Mouse (Mus musculus): ENCODE results near the gene Spcs2. TPM values are rescaled to one million over a fixed set of nuclear protein-coding genes. Genes with fewer than 3 reads are reported as not detected.

Spcs2 gene
- polyA plus RNA-seq, 1 experiment from 2014 or later = 293 TPM

DNA sequence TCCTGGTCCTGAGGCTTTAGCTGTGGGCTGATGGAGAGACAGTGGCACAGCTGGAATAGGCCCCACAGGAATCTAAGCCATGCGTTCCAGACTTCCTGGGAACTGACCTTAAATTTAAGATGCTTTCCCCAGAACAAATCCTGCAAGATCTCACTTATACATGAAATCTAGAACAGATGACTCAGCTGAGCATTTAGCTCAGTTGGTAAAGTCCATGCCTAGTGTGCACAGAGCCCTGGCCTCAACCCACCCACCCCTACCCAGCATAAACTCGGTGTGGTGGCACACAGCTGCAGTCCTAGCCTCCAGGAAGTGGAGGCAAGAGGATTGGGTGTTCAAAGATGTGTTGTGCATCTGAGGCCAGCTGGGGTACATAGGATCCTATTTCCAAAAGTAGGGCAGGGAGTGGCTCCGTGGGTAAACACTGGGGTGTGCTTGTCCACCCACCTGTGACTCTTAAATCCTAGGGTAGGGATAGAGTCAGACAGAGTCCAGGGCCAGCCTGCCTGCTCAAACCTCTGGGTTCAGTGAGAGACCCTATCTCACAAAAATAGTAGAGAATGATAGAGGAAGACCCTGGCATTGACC lies 27.0 kb upstream of the Spcs2 start:
- no peak for ATAC-seq (replicated peaks)
- Histone ChIP-seq H3K36me3 (no peaks in the 10 kb centered on the region), H3K27ac (replicated peaks) (no peak overlapping the region), H3K4me3 (no peak overlapping the region), H3K4me2 (replicated peaks) (no peak overlapping the region), H3K9ac (replicated peaks) (no peak overlapping the region), H3K27me3 (no peaks in the 10 kb centered on the region), H3K9me3 (no peaks in the 10 kb centered on the region), H3K4me1 (peaks cover 6% of the 10 kb centered on the region)
- WGBS = 87% methylated on average over 3 of the region's 3 CpGs

DNA sequence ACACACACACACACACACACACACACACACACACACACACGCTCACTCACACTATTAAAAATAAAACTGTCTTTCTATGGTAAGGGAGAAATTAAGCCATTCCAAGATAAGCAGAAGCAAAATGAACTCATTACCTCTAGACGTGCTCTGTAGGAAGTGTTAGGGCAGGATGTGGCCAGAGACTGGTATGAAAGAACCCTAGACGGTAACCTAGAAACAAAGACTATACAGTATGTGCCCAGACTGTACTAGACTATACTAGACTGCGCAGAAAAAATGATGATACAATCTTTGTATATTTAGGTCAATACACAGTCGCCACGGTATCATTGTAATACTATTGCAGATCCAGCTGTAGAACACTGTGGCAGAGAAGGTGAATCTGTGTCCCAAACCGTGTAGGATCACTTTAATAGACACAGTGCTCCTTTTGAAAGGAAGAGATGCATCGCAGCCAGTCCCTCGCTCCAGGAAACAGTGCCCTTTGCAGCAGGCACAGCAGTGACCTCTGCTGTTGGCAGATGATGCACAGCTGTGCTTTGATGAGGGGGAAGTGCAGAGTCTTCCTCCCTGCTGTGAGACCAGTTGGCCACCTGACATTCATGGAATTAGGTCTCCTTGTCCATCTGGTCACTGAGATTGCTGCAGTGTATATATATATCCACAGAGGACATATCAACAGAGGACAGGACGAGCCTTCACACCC lies 26.1 kb upstream of the Spcs2 start:
- no peaks in the 10 kb centered on the region for H3K9me3 ChIP-seq
- no peaks in the 10 kb centered on the region for H3K36me3 ChIP-seq
- H3K27ac ChIP-seq (replicated peaks) = no peak overlapping the region
- no peak for ATAC-seq (replicated peaks)
- no peaks in the 10 kb centered on the region for H3K4me1 ChIP-seq
- H3K27me3 ChIP-seq = no peaks in the 10 kb centered on the region
- H3K4me3 ChIP-seq = no peak overlapping the region
- WGBS = 47% methylated on average over 10 of the region's 10 CpGs
- no peak overlapping the region for H3K9ac ChIP-seq (replicated peaks)
- H3K4me2 ChIP-seq (replicated peaks) = no peak overlapping the region

DNA sequence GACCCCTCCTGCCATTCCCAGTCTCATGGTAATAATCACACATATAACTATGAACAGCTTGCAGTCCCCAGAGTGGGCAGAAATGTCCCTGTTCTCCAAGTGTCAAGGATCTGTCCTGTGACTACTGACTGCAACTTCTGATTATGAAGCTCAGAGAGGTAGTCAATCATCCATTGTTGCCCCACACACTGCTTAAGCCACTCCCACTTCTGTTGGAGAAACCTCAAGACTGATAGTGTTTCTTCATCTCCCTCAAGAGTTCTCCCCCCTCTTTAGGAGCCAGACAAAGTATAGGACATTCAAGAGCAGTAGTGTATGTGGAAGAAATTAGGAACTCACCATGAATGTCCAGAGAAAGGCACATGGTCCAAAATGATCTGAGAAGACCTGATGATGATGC lies 24.5 kb upstream of the Spcs2 start:
- no peak overlapping the region for H3K4me2 ChIP-seq (replicated peaks)
- H3K9me3 ChIP-seq = no peaks in the 10 kb centered on the region
- no peaks in the 10 kb centered on the region for H3K27me3 ChIP-seq
- H3K9ac ChIP-seq (replicated peaks) = no peak overlapping the region
- H3K4me1 ChIP-seq = no peaks in the 10 kb centered on the region
- ATAC-seq (replicated peaks) = no peak
- no peak overlapping the region for H3K27ac ChIP-seq (replicated peaks)
- no peak overlapping the region for H3K4me3 ChIP-seq
- H3K36me3 ChIP-seq = no peaks in the 10 kb centered on the region

DNA sequence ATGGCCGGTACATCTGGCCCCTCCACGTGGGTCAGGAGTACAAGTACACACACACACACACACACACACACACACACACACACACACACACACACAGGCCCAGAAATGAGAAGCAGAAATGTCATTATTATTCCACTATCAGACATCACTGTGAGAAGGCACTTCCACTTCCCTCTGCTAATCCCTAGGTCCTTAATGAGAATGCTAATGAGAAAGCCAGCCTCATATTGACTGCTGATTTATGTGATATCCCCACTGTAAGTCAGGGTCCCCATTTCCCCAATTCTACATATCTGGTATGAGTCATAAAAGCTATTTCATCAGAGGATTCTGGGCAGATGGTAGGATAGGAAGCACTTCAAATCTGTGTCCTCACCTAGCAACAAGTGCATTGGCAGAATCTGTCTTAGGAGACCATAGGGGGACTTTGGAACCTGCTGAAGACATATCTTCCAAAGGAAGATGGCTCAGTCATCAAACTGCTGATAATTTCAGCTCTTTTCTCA lies 24.0 kb upstream of the Spcs2 start:
- H3K4me1 ChIP-seq = no peaks in the 10 kb centered on the region
- H3K4me2 ChIP-seq (replicated peaks) = no peak overlapping the region
- no peaks in the 10 kb centered on the region for H3K36me3 ChIP-seq
- no peak overlapping the region for H3K9ac ChIP-seq (replicated peaks)
- no peaks in the 10 kb centered on the region for H3K9me3 ChIP-seq
- no peak overlapping the region for H3K4me3 ChIP-seq
- H3K27me3 ChIP-seq = no peaks in the 10 kb centered on the region
- H3K27ac ChIP-seq (replicated peaks) = no peak overlapping the region
- 86% methylated on average over 2 of the region's 2 CpGs for WGBS
- no peak for ATAC-seq (replicated peaks)

DNA sequence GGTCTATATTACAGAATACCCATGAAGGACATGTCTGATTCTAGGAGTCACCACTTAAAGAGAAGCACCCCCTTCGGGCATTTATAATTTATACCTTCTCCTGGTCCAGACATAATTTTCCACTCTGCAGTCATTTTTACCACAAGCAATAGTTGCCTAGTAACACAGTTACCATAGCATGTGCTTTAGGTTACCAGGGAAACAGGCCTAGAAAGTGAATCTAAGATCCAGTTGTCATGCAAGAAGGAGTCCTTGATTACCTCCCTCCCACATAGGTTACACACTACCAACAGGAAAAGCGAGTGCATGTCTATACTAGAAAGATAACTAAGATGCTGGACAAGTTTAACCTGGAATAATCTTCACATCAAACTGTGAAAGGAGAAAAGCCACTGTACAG lies 15.0 kb upstream of the Spcs2 start:
- WGBS = 74% methylated on average over 2 of the region's 2 CpGs

DNA sequence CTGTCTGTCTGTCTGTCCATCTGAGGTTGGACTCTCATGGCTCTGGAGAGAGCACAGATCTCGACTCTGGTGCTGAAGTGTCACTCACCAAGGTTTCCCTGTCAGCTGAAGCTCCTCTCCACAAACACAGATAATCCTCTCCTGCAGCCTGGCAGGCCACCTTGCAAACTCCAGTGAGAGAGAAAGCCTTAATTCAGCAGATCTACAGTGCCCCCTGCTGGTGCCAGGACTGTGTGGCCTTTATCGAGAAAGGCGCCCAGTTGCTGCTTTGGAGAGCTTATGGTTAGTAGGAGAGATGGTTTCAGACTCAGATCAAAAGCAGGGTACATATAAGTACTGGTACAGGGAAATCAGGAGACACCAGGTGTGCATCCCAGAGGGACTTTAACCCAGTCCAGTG lies 13.1 kb upstream of the Spcs2 start:
- peak; percentile 72 for ATAC-seq (replicated peaks)
- Histone ChIP-seq H3K9ac (replicated peaks) (no peak overlapping the region), H3K36me3 (no peaks in the 10 kb centered on the region), H3K27me3 (no peaks in the 10 kb centered on the region), H3K4me3 (no peak overlapping the region), H3K4me2 (replicated peaks) (no peak overlapping the region), H3K4me1 (no peaks in the 10 kb centered on the region), H3K9me3 (no peaks in the 10 kb centered on the region), H3K27ac (replicated peaks) (no peak overlapping the region; the same call in 1 of the 2 replicates)
- 4% methylated on average over 3 of the region's 3 CpGs for WGBS

More for the DNA sequence above, 15.0 kb upstream of the Spcs2 start:
- Histone ChIP-seq H3K4me3 (no peak overlapping the region), H3K27me3 (no peaks in the 10 kb centered on the region), H3K27ac (replicated peaks) (no peak overlapping the region), H3K4me1 (no peaks in the 10 kb centered on the region), H3K36me3 (no peaks in the 10 kb centered on the region), H3K9me3 (no peaks in the 10 kb centered on the region), H3K9ac (replicated peaks) (no peak overlapping the region), H3K4me2 (replicated peaks) (no peak overlapping the region)
- peak; percentile 38; the same call in 1 of the 2 replicates for ATAC-seq (replicated peaks)

DNA sequence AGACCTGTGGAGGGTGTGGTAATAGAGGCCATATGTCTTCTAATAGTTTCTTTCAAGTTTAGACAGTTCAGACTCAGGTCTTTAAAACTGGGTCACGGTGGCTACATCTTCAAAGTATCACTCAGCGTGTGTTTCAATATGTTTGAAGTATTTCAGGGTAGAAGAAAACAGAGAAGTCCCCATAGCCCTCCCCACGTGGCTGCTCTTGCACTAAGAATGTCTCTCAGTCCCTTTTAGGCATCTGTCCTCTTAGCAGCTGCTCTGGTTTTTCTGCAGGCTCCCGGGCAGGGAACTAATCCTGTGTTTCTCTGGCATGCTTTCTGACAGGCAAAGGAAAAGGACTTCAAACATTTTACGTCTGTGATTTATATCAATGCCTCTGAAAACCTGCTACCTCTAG lies 12.6 kb upstream of the Spcs2 start:
- no peaks in the 10 kb centered on the region for H3K27me3 ChIP-seq
- no peak overlapping the region for H3K4me2 ChIP-seq (replicated peaks)
- ATAC-seq (replicated peaks) = no peak
- WGBS = 52% methylated on average over 5 of the region's 5 CpGs
- no peaks in the 10 kb centered on the region for H3K4me1 ChIP-seq
- H3K4me3 ChIP-seq = no peak overlapping the region
- no peak overlapping the region; the same call in 1 of the 2 replicates for H3K27ac ChIP-seq (replicated peaks)
- no peaks in the 10 kb centered on the region for H3K9me3 ChIP-seq
- H3K9ac ChIP-seq (replicated peaks) = no peak overlapping the region
- no peaks in the 10 kb centered on the region for H3K36me3 ChIP-seq

DNA sequence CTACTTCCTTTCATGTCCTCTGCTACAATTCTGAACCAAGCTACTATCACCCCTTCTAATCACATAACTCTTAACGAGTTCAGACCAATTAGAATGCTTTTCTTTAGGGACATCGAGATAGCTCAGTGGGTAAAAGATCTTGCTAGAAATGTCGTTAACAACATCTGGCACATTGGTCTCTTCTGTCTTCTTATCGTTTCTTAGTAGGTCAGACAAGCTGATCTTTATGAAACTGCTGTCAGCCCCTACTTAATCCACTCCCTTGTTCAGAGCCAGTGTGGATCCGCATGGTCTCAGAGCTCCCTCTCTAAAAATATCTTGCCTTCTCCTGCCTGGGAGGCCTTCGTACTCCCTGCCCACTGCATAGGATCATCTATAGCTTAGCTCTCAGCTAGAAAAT lies 10.7 kb upstream of the Spcs2 start:
- no peak overlapping the region for H3K4me3 ChIP-seq
- H3K4me2 ChIP-seq (replicated peaks) = no peak overlapping the region
- H3K9me3 ChIP-seq = no peaks in the 10 kb centered on the region
- no peaks in the 10 kb centered on the region for H3K36me3 ChIP-seq
- H3K9ac ChIP-seq (replicated peaks) = no peak overlapping the region
- H3K27ac ChIP-seq (replicated peaks) = no peak overlapping the region
- no peaks in the 10 kb centered on the region for H3K4me1 ChIP-seq
- WGBS = 42% methylated on average over 6 of the region's 6 CpGs
- no peaks in the 10 kb centered on the region for H3K27me3 ChIP-seq
- no peak for ATAC-seq (replicated peaks)

DNA sequence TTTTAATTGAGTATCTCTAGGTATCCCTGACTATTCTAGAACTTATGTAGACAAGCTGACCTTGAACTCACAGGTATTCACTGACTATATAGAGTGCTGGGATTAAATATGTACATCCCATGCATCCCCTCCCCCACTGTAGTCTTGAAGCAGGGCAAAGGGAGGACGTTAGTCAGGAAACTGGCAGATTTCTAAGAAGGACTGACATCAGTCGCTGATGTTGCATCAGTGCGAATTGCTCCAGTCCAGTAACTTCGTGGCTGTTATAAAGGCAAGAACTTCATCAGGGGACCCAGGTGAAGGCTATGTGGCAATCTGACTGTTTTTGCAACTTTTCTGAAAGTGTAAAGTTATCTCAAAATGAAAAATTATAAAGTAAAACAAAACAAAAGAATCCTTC lies 6.0 kb upstream of the Spcs2 start:
- Histone ChIP-seq H3K27ac (replicated peaks) (no peak overlapping the region), H3K4me2 (replicated peaks) (no peak overlapping the region), H3K9ac (replicated peaks) (no peak overlapping the region), H3K4me1 (no peaks in the 10 kb centered on the region), H3K9me3 (no peaks in the 10 kb centered on the region), H3K27me3 (no peaks in the 10 kb centered on the region), H3K36me3 (no peaks in the 10 kb centered on the region), H3K4me3 (no peak overlapping the region)
- ATAC-seq (replicated peaks) = no peak
- 73% methylated on average over 4 of the region's 4 CpGs for WGBS

DNA sequence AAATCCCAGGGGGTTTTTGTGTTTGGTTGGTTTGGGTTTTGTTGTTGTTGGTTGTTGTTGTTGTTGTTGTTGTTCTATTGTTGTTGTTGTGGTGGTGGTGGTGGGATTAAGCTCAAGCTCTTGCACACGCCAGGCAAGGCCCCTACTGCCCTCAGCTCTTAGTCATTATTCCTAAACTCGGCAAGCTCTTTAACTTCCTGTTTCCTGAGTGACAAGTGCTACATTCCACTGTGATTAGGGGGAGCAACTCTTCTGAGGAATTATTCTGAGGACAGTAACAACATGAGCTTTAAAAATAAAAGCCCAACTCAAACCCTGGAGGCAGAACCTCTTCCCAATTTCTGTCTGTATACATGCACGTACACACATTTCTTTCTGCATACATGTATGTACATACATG lies 2.0 kb upstream of the Spcs2 start:
- Histone ChIP-seq H3K4me2 (replicated peaks) (no peak overlapping the region), H3K36me3 (no peaks in the 10 kb centered on the region), H3K9me3 (no peaks in the 10 kb centered on the region), H3K4me3 (no peak overlapping the region), H3K27ac (replicated peaks) (no peak overlapping the region), H3K4me1 (no peaks in the 10 kb centered on the region), H3K27me3 (no peaks in the 10 kb centered on the region), H3K9ac (replicated peaks) (no peak overlapping the region)
- ATAC-seq (replicated peaks) = no peak
- WGBS = 43% methylated on average over 3 of the region's 3 CpGs

DNA sequence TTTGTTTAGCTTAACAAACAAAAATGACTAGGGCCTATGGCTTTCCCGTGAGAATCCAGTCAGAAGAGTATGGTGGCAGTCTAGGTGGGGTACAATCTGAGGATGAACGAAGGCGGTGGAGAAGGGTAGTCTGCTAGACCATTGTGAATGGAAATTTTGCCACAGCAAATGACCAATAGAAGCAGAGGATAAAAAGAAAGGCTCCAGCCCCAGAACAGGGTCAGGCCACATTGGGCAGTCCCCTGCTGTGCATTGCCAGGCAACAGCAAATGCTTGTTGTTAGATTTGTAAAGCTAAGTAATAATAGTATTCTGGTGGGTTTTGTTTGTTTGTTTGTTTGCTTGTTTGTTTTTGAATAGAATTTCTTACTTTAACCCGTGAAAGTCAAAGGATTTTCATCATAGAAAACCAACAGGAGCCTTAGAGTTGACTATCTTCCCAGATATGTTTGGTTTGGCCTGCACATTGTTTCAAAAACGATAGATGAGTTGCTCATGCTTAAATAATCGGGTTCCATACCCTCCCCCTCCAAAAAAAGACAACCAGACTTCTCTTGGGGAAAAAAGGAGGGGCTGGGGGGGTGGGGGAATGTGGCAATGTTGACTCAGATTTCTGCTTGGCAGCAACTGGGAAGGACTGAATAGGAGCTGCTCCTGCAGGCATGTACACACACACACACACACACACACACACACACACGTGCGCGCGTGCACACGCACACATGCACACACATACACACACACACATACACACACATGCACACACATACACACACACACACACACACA lies 1.2 kb upstream of the Spcs2 start:
- no peak for ATAC-seq (replicated peaks)
- WGBS = 26% methylated on average over 8 of the region's 11 CpGs
- H3K27me3 ChIP-seq = no peaks in the 10 kb centered on the region
- no peak overlapping the region for H3K4me3 ChIP-seq
- H3K36me3 ChIP-seq = no peaks in the 10 kb centered on the region
- no peaks in the 10 kb centered on the region for H3K9me3 ChIP-seq
- H3K27ac ChIP-seq (replicated peaks) = no peak overlapping the region
- H3K4me2 ChIP-seq (replicated peaks) = no peak overlapping the region
- no peak overlapping the region for H3K9ac ChIP-seq (replicated peaks)
- no peaks in the 10 kb centered on the region for H3K4me1 ChIP-seq

DNA sequence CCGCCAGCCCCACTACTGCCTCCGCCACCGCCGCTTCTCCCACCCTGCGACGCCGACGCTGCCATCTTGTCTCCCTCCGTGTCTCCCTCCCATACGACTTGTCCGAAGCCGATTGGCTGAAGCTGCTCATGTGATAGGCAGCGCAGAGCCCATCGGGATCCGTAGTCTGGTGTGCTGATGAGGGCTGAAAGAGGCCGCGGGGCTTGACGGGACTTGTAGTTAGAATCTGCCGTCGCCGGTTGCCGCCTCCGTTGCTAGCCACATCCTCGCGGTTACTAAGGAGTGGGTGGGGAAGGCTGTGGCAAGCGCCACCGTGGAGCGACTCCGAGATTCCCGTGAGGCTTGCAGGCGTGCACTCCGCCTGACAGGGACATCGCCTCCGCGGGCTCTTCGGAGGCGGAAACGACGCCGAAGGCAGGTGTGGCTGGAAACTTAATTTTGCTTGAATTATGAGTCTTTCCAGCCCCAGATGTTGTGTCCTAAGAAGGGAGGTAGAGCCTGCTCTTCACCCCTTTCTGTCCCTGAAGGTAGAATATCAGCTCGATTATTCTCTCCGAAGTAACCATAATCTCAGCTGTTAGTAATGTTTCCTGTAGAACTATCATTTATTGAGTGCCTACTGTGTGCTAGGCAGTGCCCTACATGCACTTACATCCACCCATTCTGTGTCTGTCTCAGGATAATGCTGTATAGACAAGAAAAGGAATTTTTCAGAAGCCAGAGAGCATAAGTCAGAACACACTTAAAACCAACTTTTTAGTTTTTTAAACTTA lies 4.3 kb downstream of the Spcs2 start, which contains the start of gene Xrra1:
Gene Xrra1, plus strand, starts transcription at position 304 of the 773 bp plus-strand sequence.
- Histone ChIP-seq H3K4me1 (peaks cover 20% of the 10 kb centered on the region), H3K4me3 (peak within 1 kb of the TSS; percentile 62), H3K9ac (replicated peaks) (peak within 1 kb of the TSS; percentile 75), H3K9me3 (no peaks in the 10 kb centered on the region), H3K4me2 (replicated peaks) (peak within 1 kb of the TSS; percentile 72), H3K36me3 (no peaks in the 10 kb centered on the region; the same call in 1 of the 2 replicates), H3K27me3 (no peaks in the 10 kb centered on the region), H3K27ac (replicated peaks) (peak within 1 kb of the TSS; percentile 78)
- peak; percentile 99 for ATAC-seq (replicated peaks)
- WGBS = under 1% methylated on average over 42 of the region's 42 CpGs
